21 mouse cellular contexts compared by ENCODE assay signal in the genomic region with DNA sequence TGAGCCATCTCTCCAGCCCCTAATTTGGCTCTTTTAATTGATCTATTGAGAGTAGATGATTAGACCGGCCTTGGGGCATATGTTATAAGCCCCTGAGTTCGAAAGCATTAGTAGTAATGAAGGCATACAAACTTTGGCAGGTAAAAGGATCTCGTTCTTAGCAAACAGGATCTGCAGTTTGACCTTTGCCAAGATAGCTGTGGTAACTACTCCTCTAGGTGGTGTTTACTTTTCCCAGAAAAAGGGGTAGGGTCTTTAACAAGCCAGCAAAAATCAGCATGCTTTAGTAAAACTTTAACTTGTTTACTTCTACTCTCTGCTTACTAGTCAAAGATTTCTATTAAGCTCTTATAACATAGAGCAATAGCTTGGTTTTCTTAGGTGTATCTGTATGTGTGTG. TPM values are rescaled to one million over a fixed set of nuclear protein-coding genes. Genes with fewer than 3 reads are reported as not detected.
DNase-seq lines count a peak whose midpoint lies in the region; ATAC-seq and TF ChIP-seq lines count a peak whose summit lies in the region.
"Had no signal": no experiment of that assay in that cellular context is flagged by ENCODE, and none has a peak within 500 bp of the region (broad histone marks: within the 10 kb centered on the region; RNA-seq: fewer than 3 reads in every experiment).

No protein-coding gene starts in this region.

- peaks cover 23% of the 10 kb centered on the region for H3K4me1 ChIP-seq in liver, adult 2 months (ENCODE audit: control insufficient read depth, insufficient read depth, low read length)
- peaks cover 0 to 15% of the 10 kb centered on the region in 2 experiments; a peak in 2 of 4 replicates for H3K4me1 ChIP-seq in liver, embryonic 14.5 days (replicated peaks; ENCODE audit: control insufficient read depth in 2 of 2, insufficient read depth in 2 of 2, low read length in 1 of 2)
- peaks cover 5% of the 10 kb centered on the region for H3K4me1 ChIP-seq in liver, embryonic 11.5 days (replicated peaks; ENCODE audit: control insufficient read depth, insufficient read depth, low read length)
- H3K4me1 ChIP-seq in liver, postnatal 0 days (ENCODE audit: insufficient read depth), result peaks cover 8% of the 10 kb centered on the region; the same call in 1 of the 2 replicates
- H3K4me1 ChIP-seq in liver, embryonic 12.5 days, result peaks cover 46% of the 10 kb centered on the region
- H3K4me1 ChIP-seq in forebrain, embryonic 16.5 days (replicated peaks; ENCODE audit: control insufficient read depth, insufficient read depth, low read length), result no peaks in the 10 kb centered on the region

- no peak for ATAC-seq in liver, embryonic 14.5 days (ENCODE audit: insufficient read depth)
- ATAC-seq in liver, embryonic 11.5 days (replicated peaks; ENCODE audit: low FRiP score), result no peak
- ATAC-seq in liver, postnatal 0 days, result no peak
- ATAC-seq in liver, embryonic 12.5 days, result no peak
- no peak for ATAC-seq in forebrain, embryonic 16.5 days
- ATAC-seq: activated CD4-positive, CD25-positive, alpha-beta regulatory T cell, adult 4 months; CD4-positive, CD25-positive, alpha-beta regulatory T cell, adult 4 months; Patski had no signal

- no peak overlapping the region for H3K4me3 ChIP-seq in liver, adult 2 months (ENCODE audit: insufficient read depth, low read depth, low read length)
- no peak overlapping the region for H3K4me3 ChIP-seq in liver, embryonic 14.5 days (ENCODE audit: insufficient read depth in 1 of 2, low read depth in 2 of 2, low read length in 2 of 2)
- no peak overlapping the region for H3K4me3 ChIP-seq in liver, embryonic 11.5 days (ENCODE audit: low read depth, low read length)
- H3K4me3 ChIP-seq in liver, postnatal 0 days (ENCODE audit: low read depth, low read length), result no peak overlapping the region
- no peak overlapping the region for H3K4me3 ChIP-seq in liver, embryonic 12.5 days
- no peak overlapping the region for H3K4me3 ChIP-seq in forebrain, embryonic 16.5 days (replicated peaks; ENCODE audit: low read length)

- TF ChIP-seq EP300 in liver, embryonic 14.5 days (IDR thresholded peaks at IDR 0.05; ENCODE audit: low read depth), result no peak
- no peak for TF ChIP-seq EP300 in liver, postnatal 0 days (IDR thresholded peaks at IDR 0.05; ENCODE audit: low read depth)

- peak; percentile 77 for DNase-seq in liver, adult 2 months (ENCODE audit: extremely low read depth, low read depth, low spot score)
- no peak for DNase-seq in liver
- DNase-seq in liver, embryonic 14.5 days (ENCODE audit: low read depth in 3 of 3, low spot score in 3 of 3), result no peak
- DNase-seq in liver, embryonic 11.5 days (ENCODE audit: low spot score), result no peak
- no peak for DNase-seq in liver, postnatal 0 days
- DNase-seq in yolk sac, embryonic 10.5 days (ENCODE audit: low spot score), result peak; percentile 55
- DNase-seq: adrenal gland, adult 2 months; adrenal gland, adult 8-10 months; adrenal gland, postnatal 10 days; adrenal gland, postnatal 14 days; adrenal gland, postnatal 25 days; adrenal gland, postnatal 36 days; B cell, adult 2 months; cerebellum, adult 11 months; cerebellum, adult 11-12 months had no signal

- H3K27me3 ChIP-seq in liver, adult 2 months (ENCODE audit: control insufficient read depth, insufficient read depth, low read length), result no peaks in the 10 kb centered on the region
- no peaks in the 10 kb centered on the region for H3K27me3 ChIP-seq in liver, embryonic 14.5 days (ENCODE audit: control insufficient read depth, insufficient read depth, low read length)
- no peaks in the 10 kb centered on the region for H3K27me3 ChIP-seq in liver, embryonic 11.5 days (replicated peaks; ENCODE audit: control insufficient read depth, insufficient read depth, low read length)
- H3K27me3 ChIP-seq in liver, postnatal 0 days (ENCODE audit: insufficient read depth, low read length), result no peaks in the 10 kb centered on the region
- H3K27me3 ChIP-seq in liver, embryonic 12.5 days (replicated peaks), result no peaks in the 10 kb centered on the region; the same call in 1 of the 2 replicates
- no peaks in the 10 kb centered on the region for H3K27me3 ChIP-seq in forebrain, embryonic 16.5 days (replicated peaks; ENCODE audit: control insufficient read depth, insufficient read depth, low read length)

- peaks cover 17% of the 10 kb centered on the region; the same call in 1 of the 2 replicates for H3K79me2 ChIP-seq in liver, adult 2 months (ENCODE audit: control insufficient read depth, insufficient read depth, low read length)

- no peak for TF ChIP-seq POLR2A in liver, adult 2 months (IDR thresholded peaks at IDR 0.05; ENCODE audit: extremely low read depth, insufficient read depth, low read length)

- H3K9me3 ChIP-seq in liver, embryonic 14.5 days (ENCODE audit: control insufficient read depth, low read length), result no peaks in the 10 kb centered on the region
- no peaks in the 10 kb centered on the region for H3K9me3 ChIP-seq in liver, embryonic 11.5 days (ENCODE audit: control insufficient read depth, low read length)
- H3K9me3 ChIP-seq in liver, postnatal 0 days (ENCODE audit: low read length), result no peaks in the 10 kb centered on the region
- no peaks in the 10 kb centered on the region for H3K9me3 ChIP-seq in liver, embryonic 12.5 days (replicated peaks)
- H3K9me3 ChIP-seq in forebrain, embryonic 16.5 days (ENCODE audit: control insufficient read depth, low read length), result no peaks in the 10 kb centered on the region
- H3K9me3 ChIP-seq: G1E had no signal

- no peak overlapping the region for H3K27ac ChIP-seq in liver, adult 2 months (replicated peaks; ENCODE audit: insufficient read depth, low read depth, low read length)
- H3K27ac ChIP-seq in liver, embryonic 14.5 days, result no peak overlapping the region
- H3K27ac ChIP-seq in liver, embryonic 11.5 days (ENCODE audit: low read depth, low read length), result no peak overlapping the region
- H3K27ac ChIP-seq in liver, postnatal 0 days (ENCODE audit: low read depth), result 0 out of 2 replicates have a peak overlapping the region, but pooled peaks have one; percentile 22
- no peak overlapping the region for H3K27ac ChIP-seq in liver, embryonic 12.5 days
- no peak overlapping the region for H3K27ac ChIP-seq in forebrain, embryonic 16.5 days (ENCODE audit: low read length)

- 0 out of 2 replicates have a peak overlapping the region, but pooled peaks have one; percentile 3 for H3K4me2 ChIP-seq in liver, embryonic 14.5 days (ENCODE audit: low read depth)
- no peak overlapping the region for H3K4me2 ChIP-seq in liver, embryonic 11.5 days
- H3K4me2 ChIP-seq in liver, postnatal 0 days (ENCODE audit: low read depth, low read length), result no peak overlapping the region
- no peak overlapping the region for H3K4me2 ChIP-seq in liver, embryonic 12.5 days
- no peak overlapping the region for H3K4me2 ChIP-seq in forebrain, embryonic 16.5 days (ENCODE audit: low read length)

- 23% methylated on average over 3 of the region's 3 CpGs for WGBS in liver, adult 2 months
- WGBS in liver, embryonic 14.5 days (ENCODE audit: insufficient replicate concordance), result 70% methylated on average over 3 of the region's 3 CpGs
- WGBS in liver, embryonic 11.5 days, result 71% methylated on average over 3 of the region's 3 CpGs
- 65% methylated on average over 3 of the region's 3 CpGs for whole genome bisulfite sequencing in liver, postnatal 0 days (ENCODE audit: insufficient replicate concordance)
- WGBS in liver, embryonic 12.5 days (ENCODE audit: insufficient replicate concordance), result 66% methylated on average over 3 of the region's 3 CpGs
- 84% methylated on average over 3 of the region's 3 CpGs for WGBS in forebrain, embryonic 16.5 days

- H3K36me3 ChIP-seq in liver, adult 2 months (ENCODE audit: control insufficient read depth, insufficient read depth, low read length), result no peaks in the 10 kb centered on the region
- no peaks in the 10 kb centered on the region; the same call in 1 of the 2 replicates for H3K36me3 ChIP-seq in liver, embryonic 14.5 days (replicated peaks; ENCODE audit: control insufficient read depth, insufficient read depth, low read depth)
- H3K36me3 ChIP-seq in liver, embryonic 11.5 days (ENCODE audit: control insufficient read depth, insufficient read depth, low read length), result no peaks in the 10 kb centered on the region
- H3K36me3 ChIP-seq in liver, postnatal 0 days (replicated peaks; ENCODE audit: insufficient read depth, low read length), result no peaks in the 10 kb centered on the region
- H3K36me3 ChIP-seq in liver, embryonic 12.5 days, result peaks cover 16% of the 10 kb centered on the region; the same call in 1 of the 2 replicates
- no peaks in the 10 kb centered on the region for H3K36me3 ChIP-seq in forebrain, embryonic 16.5 days (ENCODE audit: control insufficient read depth, insufficient read depth)

- no peak for TF ChIP-seq CTCF in liver, adult 2 months (IDR thresholded peaks at IDR 0.05; ENCODE audit: low read depth, low read length)
- TF ChIP-seq CTCF in liver, embryonic 14.5 days (IDR thresholded peaks at IDR 0.05; ENCODE audit: low read depth), result no peak
- no peak for TF ChIP-seq CTCF in liver, postnatal 0 days (IDR thresholded peaks at IDR 0.05; ENCODE audit: low read depth)

- no peak overlapping the region for H3K9ac ChIP-seq in liver, adult 2 months (ENCODE audit: low read depth, low read length)
- no peak overlapping the region for H3K9ac ChIP-seq in liver, embryonic 14.5 days (replicated peaks)
- H3K9ac ChIP-seq in liver, embryonic 11.5 days (ENCODE audit: low read depth, low read length), result no peak overlapping the region
- no peak overlapping the region for H3K9ac ChIP-seq in liver, postnatal 0 days (replicated peaks)
- no peak overlapping the region for H3K9ac ChIP-seq in liver, embryonic 12.5 days
- no peak overlapping the region for H3K9ac ChIP-seq in forebrain, embryonic 16.5 days (replicated peaks; ENCODE audit: low read depth, low read length)

RNA-seq across cellular contexts. Expression of gene Atp7b, which starts 17.6 kb away (rescaled TPM):
- total RNA-seq in liver, adult 2 months (2014; rRNA removed), result 9.8 and 14.5 TPM in 2 replicates
- polyA plus RNA-seq in liver, adult 2 months (2012; rRNA removed), result 10.7 and 12.5 TPM in 2 replicates
- 8.4 and 9.4 TPM in 2 replicates for polyA plus RNA-seq in liver, embryonic 14.5 days (2012; rRNA removed)
- polyA plus RNA-seq in liver, embryonic 14.5 days (2014; fragmentation: Nextera tagmentation; extraction: Ambion mirVana), result 10.4 and 12.0 TPM in 2 replicates
- 24.6 and 25.1 TPM in 2 replicates for polyA plus RNA-seq in liver, embryonic 11.5 days (2014; fragmentation: Nextera tagmentation; extraction: Ambion mirVana)
- polyA plus RNA-seq in liver, postnatal 0 days (2015; fragmentation: Nextera tagmentation; extraction: Ambion mirVana), result 4.7 and 5.7 TPM in 2 replicates
- 14.3 and 15.8 TPM in 2 replicates for polyA plus RNA-seq in liver, embryonic 12.5 days (2016; fragmentation: Nextera tagmentation; extraction: Ambion mirVana)
- polyA plus RNA-seq in forebrain, embryonic 16.5 days (2015; fragmentation: Nextera tagmentation; extraction: Ambion mirVana), result 1.7 and 1.9 TPM in 2 replicates
- polyA plus RNA-seq: activated CD4-positive, CD25-positive, alpha-beta regulatory T cell, adult 4 months had no signal

RNA-seq across cellular contexts. Expression of gene Alg11, which starts 18.0 kb away (rescaled TPM):
- total RNA-seq in liver, adult 2 months (2014; rRNA removed), result 15.2 and 22.2 TPM in 2 replicates
- polyA plus RNA-seq in liver, adult 2 months (2012; rRNA removed), result 4.8 and 11.6 TPM in 2 replicates
- polyA plus RNA-seq in liver, embryonic 14.5 days (2012; rRNA removed), result 2.3 and 3.1 TPM in 2 replicates
- polyA plus RNA-seq in liver, embryonic 14.5 days (2014; fragmentation: Nextera tagmentation; extraction: Ambion mirVana), result 5.1 and 5.4 TPM in 2 replicates
- 22.0 and 29.8 TPM in 2 replicates for polyA plus RNA-seq in liver, embryonic 11.5 days (2014; fragmentation: Nextera tagmentation; extraction: Ambion mirVana)
- 7.8 and 8.7 TPM in 2 replicates for polyA plus RNA-seq in liver, postnatal 0 days (2015; fragmentation: Nextera tagmentation; extraction: Ambion mirVana)
- 15.1 and 15.2 TPM in 2 replicates for polyA plus RNA-seq in liver, embryonic 12.5 days (2016; fragmentation: Nextera tagmentation; extraction: Ambion mirVana)
- polyA plus RNA-seq in forebrain, embryonic 16.5 days (2015; fragmentation: Nextera tagmentation; extraction: Ambion mirVana), result 33.6 and 37.8 TPM in 2 replicates

Comparison
In these comparisons a context has a peak if more than half of its experiments do, and no peak if none do; other contexts are left out.
1. DNase-seq: peak in liver, adult 2 months (single experiment) and yolk sac, embryonic 10.5 days (single experiment); none in liver (single experiment), liver, embryonic 14.5 days (0 of 3), liver, embryonic 11.5 days (single experiment) and liver, postnatal 0 days (single experiment).